Comparison of ENCODE assay signal across 17 mouse cellular contexts in the genomic region with DNA sequence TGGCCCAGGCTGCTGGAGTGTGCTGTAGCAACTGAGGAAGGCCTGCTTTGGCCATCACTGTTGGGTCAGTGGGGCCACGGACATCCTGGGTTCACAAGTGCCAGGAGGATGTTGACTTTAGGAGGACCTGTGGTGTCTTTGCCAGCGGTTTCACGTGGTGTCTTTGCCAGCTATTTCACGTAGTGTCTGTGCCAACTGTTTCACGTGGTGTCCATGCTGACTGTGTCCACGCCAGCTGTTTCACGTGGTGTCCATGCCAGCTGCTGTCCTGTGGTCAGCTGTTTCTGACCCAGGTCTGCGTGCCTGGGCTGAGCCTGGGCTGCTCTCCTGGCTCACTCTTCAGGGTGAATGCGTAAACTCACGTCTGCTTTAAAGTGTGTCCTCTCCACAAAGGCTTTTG. TPM values are rescaled to one million over a fixed set of nuclear protein-coding genes. Genes with fewer than 3 reads are reported as not detected.
A peak's percentile ranks its signal among the peaks of the same experiment; 100 is the strongest.
DNase-seq lines count a peak whose midpoint lies in the region; ATAC-seq lines count a peak whose summit lies in the region.
"Had no signal": no experiment of that assay in that cellular context is flagged by ENCODE, and none has a peak within 500 bp of the region (broad histone marks: within the 10 kb centered on the region; RNA-seq: fewer than 3 reads in every experiment).

No protein-coding gene starts in this region.

- H3K4me3 ChIP-seq in kidney, embryonic 16.5 days (ENCODE audit: low read length), result no peak overlapping the region
- H3K4me3 ChIP-seq: heart, embryonic 12.5 days; hindbrain, embryonic 10.5 days; limb, embryonic 13.5 days had no signal

- WGBS in kidney, embryonic 16.5 days, result 85% methylated on average over 10 of the region's 10 CpGs

- peaks cover 15% of the 10 kb centered on the region for H3K36me3 ChIP-seq in kidney, embryonic 16.5 days (ENCODE audit: insufficient read depth, low read length)

- no peak overlapping the region for H3K9ac ChIP-seq in kidney, embryonic 16.5 days (replicated peaks; ENCODE audit: low read length)
- H3K9ac ChIP-seq: heart, embryonic 12.5 days; limb, embryonic 13.5 days had no signal

- no peak for ATAC-seq in kidney, embryonic 16.5 days (ENCODE audit: low FRiP score, low TSS enrichment)
- ATAC-seq in megakaryocyte-erythroid progenitor cell, adult 5-6 weeks (replicated peaks; ENCODE audit: low FRiP score, low TSS enrichment, poor library complexity, severe bottlenecking), result no peak

- H3K27me3 ChIP-seq in kidney, embryonic 16.5 days (ENCODE audit: insufficient read depth, low read length), result no peaks in the 10 kb centered on the region
- H3K27me3 ChIP-seq: heart, embryonic 12.5 days; limb, embryonic 13.5 days had no signal

- H3K4me1 ChIP-seq in kidney, embryonic 16.5 days (ENCODE audit: insufficient read depth, low read length), result no peaks in the 10 kb centered on the region
- H3K4me1 ChIP-seq: heart, embryonic 12.5 days; limb, embryonic 13.5 days had no signal

- no peaks in the 10 kb centered on the region for H3K9me3 ChIP-seq in kidney, embryonic 16.5 days (ENCODE audit: low read length)
- H3K9me3 ChIP-seq: heart, embryonic 12.5 days; hindbrain, embryonic 10.5 days; limb, embryonic 13.5 days had no signal

- peak; percentile 77 for DNase-seq in adrenal gland, adult 2 months
- DNase-seq in adrenal gland, adult 18-20 months (ENCODE audit: low spot score in 2 of 2), result no peak
- DNase-seq in kidney, adult 18-20 months, result peak; percentile 70
- DNase-seq in brain, adult 2 months (ENCODE audit: low read depth, low spot score), result peak; percentile 56
- peak; percentile 54 to 80 for DNase-seq in kidney, postnatal 36 days
- no peak for DNase-seq in cerebellum, postnatal 10 days
- DNase-seq: cerebellum, adult 11 months; lung, postnatal 36 days; right cerebral cortex, adult 18-20 months; spleen, adult 18-20 months; thymus, postnatal 14 days had no signal

- no peak overlapping the region for H3K27ac ChIP-seq in kidney, embryonic 16.5 days (ENCODE audit: low read length)
- H3K27ac ChIP-seq: hindbrain, embryonic 10.5 days; limb, embryonic 13.5 days had no signal

- no peak overlapping the region for H3K4me2 ChIP-seq in kidney, embryonic 16.5 days (replicated peaks; ENCODE audit: low read depth, low read length)
- H3K4me2 ChIP-seq: heart, embryonic 12.5 days; limb, embryonic 13.5 days; midbrain, embryonic 11.5 days had no signal

RNA-seq across cellular contexts. Expression of gene Aacs, which starts 20.0 kb away (rescaled TPM):
- 100 to 1,000 TPM in 1 of 2 experiments, 10 to 100 TPM in 1; 89.4 to 106 TPM for total RNA-seq in adrenal gland, adult 2 months (2021)
- 199 and 221 TPM in 2 replicates for polyA plus RNA-seq in adrenal gland, adult 2 months (2012; rRNA removed)
- total RNA-seq in adrenal gland, adult 18-20 months (2021), result 100 to 1,000 TPM in 1 of 2 experiments, 10 to 100 TPM in 1; 90.2 to 165 TPM
- polyA plus RNA-seq in kidney, embryonic 16.5 days (2015; fragmentation: Nextera tagmentation; extraction: Ambion mirVana), result 39.8 and 41.1 TPM in 2 replicates
- total RNA-seq in megakaryocyte-erythroid progenitor cell, adult 5-6 weeks (2014; fragmentation: Nextera tagmentation), result 8.4 and 8.7 TPM in 2 replicates
- 3.2 and 3.8 TPM in 2 replicates for total RNA-seq in megakaryocyte-erythroid progenitor cell, adult 5-6 weeks (2017)

RNA-seq across cellular contexts. Expression of gene Tmem132b, which starts 35.9 kb away (rescaled TPM):
- total RNA-seq in adrenal gland, adult 2 months (2021), result 1 to 10 TPM; 1.5 to 1.7 TPM
- 0.26 and 1.8 TPM in 2 replicates for polyA plus RNA-seq in adrenal gland, adult 2 months (2012; rRNA removed)
- 1 to 10 TPM; 2.0 to 2.1 TPM for total RNA-seq in adrenal gland, adult 18-20 months (2021)
- 0.18 and 0.39 TPM in 2 replicates for polyA plus RNA-seq in kidney, embryonic 16.5 days (2015; fragmentation: Nextera tagmentation; extraction: Ambion mirVana)
- total RNA-seq in megakaryocyte-erythroid progenitor cell, adult 5-6 weeks (2014; fragmentation: Nextera tagmentation), result not detected in 2 replicates
- not detected in 2 replicates for total RNA-seq in megakaryocyte-erythroid progenitor cell, adult 5-6 weeks (2017)
- polyA plus RNA-seq: heart, embryonic 12.5 days had no signal

RNA-seq across cellular contexts. Expression of gene Bri3bp, which starts 54.3 kb away (rescaled TPM):
- total RNA-seq in adrenal gland, adult 2 months (2021), result 10 to 100 TPM; 25.3 to 28.7 TPM
- 11.0 and 22.1 TPM in 2 replicates for polyA plus RNA-seq in adrenal gland, adult 2 months (2012; rRNA removed)
- total RNA-seq in adrenal gland, adult 18-20 months (2021), result 10 to 100 TPM; 18.7 to 32.1 TPM
- polyA plus RNA-seq in kidney, embryonic 16.5 days (2015; fragmentation: Nextera tagmentation; extraction: Ambion mirVana), result 44.4 and 46.1 TPM in 2 replicates
- total RNA-seq in megakaryocyte-erythroid progenitor cell, adult 5-6 weeks (2014; fragmentation: Nextera tagmentation), result 37.4 and 77.0 TPM in 2 replicates
- total RNA-seq in megakaryocyte-erythroid progenitor cell, adult 5-6 weeks (2017), result 28.5 and 31.3 TPM in 2 replicates

Comparison
In these comparisons a context has a peak if more than half of its experiments do, and no peak if none do; other contexts are left out.
1. DNase-seq: peak in adrenal gland, adult 2 months (single experiment), kidney, adult 18-20 months (single experiment), brain, adult 2 months (single experiment) and kidney, postnatal 36 days (2 of 2); none in adrenal gland, adult 18-20 months (0 of 2) and cerebellum, postnatal 10 days (0 of 2).
2. RNA of gene Aacs, which starts 20.0 kb away (total RNA-seq): 90.2 to 165 TPM in adrenal gland, adult 18-20 months and 89.4 to 106 TPM in adrenal gland, adult 2 months; 3.2 to 8.7 TPM in megakaryocyte-erythroid progenitor cell, adult 5-6 weeks; every median in the first group is over 4 times any median in the second.